In genomic region chr15:62496193-62496592, GRCm38 (mm10) we compare ENCODE assay signal across 8 mouse cellular contexts.
DNase-seq lines count a peak whose midpoint lies in the region; ATAC-seq and TF ChIP-seq lines count a peak whose summit lies in the region.

No protein-coding gene starts in this region.

- TF ChIP-seq CTCF in left cerebral cortex, adult 2 months (IDR thresholded peaks at IDR 0.05) = no peak

- ATAC-seq in forebrain, embryonic 16.5 days = peak; percentile 33; the same call in 1 of the 2 replicates
- peak; percentile 90 for ATAC-seq in midbrain, embryonic 15.5 days (replicated peaks)

- H3K4me1 ChIP-seq in forebrain, embryonic 16.5 days (replicated peaks; ENCODE audit: control insufficient read depth, insufficient read depth, low read length) = peaks cover 5% of the 10 kb centered on the region
- H3K4me1 ChIP-seq in midbrain, embryonic 15.5 days = peaks cover 8% of the 10 kb centered on the region

- H3K9me3 ChIP-seq in forebrain, embryonic 16.5 days (ENCODE audit: control insufficient read depth, low read length) = no peaks in the 10 kb centered on the region
- H3K9me3 ChIP-seq in midbrain, embryonic 15.5 days = no peaks in the 10 kb centered on the region

- 22% methylated on average over 4 of the region's 4 CpGs for WGBS in forebrain, embryonic 16.5 days
- 12% methylated on average over 4 of the region's 4 CpGs for WGBS in midbrain, embryonic 15.5 days

- no peak overlapping the region for H3K4me2 ChIP-seq in forebrain, embryonic 16.5 days (ENCODE audit: low read length)
- peak overlapping the region; percentile 1; the same call in 1 of the 2 replicates for H3K4me2 ChIP-seq in midbrain, embryonic 15.5 days

- no peak overlapping the region for H3K9ac ChIP-seq in forebrain, embryonic 16.5 days (replicated peaks; ENCODE audit: low read depth, low read length)
- no peak overlapping the region for H3K9ac ChIP-seq in midbrain, embryonic 15.5 days

- H3K27ac ChIP-seq in left cerebral cortex, adult 2 months = no peak overlapping the region
- H3K27ac ChIP-seq in forebrain, embryonic 16.5 days (ENCODE audit: low read length) = no peak overlapping the region
- peak overlapping the region; percentile 30; the same call in 1 of the 2 replicates for H3K27ac ChIP-seq in midbrain, embryonic 15.5 days

- DNase-seq in left cerebral cortex, postnatal 4 days = peak; percentile 52
- DNase-seq in left cerebral cortex, adult 2 months (ENCODE audit: extremely low spot score in 1 of 2, low spot score in 2 of 2) = no peak
- DNase-seq in adrenal gland, postnatal 25 days = peak; percentile 5
- no peak for DNase-seq in left cerebral cortex, adult 9 months (ENCODE audit: low spot score in 2 of 2)
- no peak for DNase-seq in c-Kit-positive CD71-positive TER-119-positive erythroid progenitor cells, embryonic 14.5 days (ENCODE audit: low spot score)
- DNase-seq in kidney, adult 18-20 months = no peak

- H3K4me3 ChIP-seq in left cerebral cortex, adult 2 months = no peak overlapping the region
- H3K4me3 ChIP-seq in forebrain, embryonic 16.5 days (replicated peaks; ENCODE audit: low read length) = no peak overlapping the region
- no peak overlapping the region for H3K4me3 ChIP-seq in midbrain, embryonic 15.5 days

- no peaks in the 10 kb centered on the region for H3K36me3 ChIP-seq in forebrain, embryonic 16.5 days (ENCODE audit: control insufficient read depth, insufficient read depth)
- H3K36me3 ChIP-seq in midbrain, embryonic 15.5 days (replicated peaks) = no peaks in the 10 kb centered on the region

- no peaks in the 10 kb centered on the region for H3K27me3 ChIP-seq in forebrain, embryonic 16.5 days (replicated peaks; ENCODE audit: control insufficient read depth, insufficient read depth, low read length)
- H3K27me3 ChIP-seq in midbrain, embryonic 15.5 days (replicated peaks) = no peaks in the 10 kb centered on the region

- intact Hi-C loops in left cerebral cortex, postnatal 4 days (cut with DNase I) = no loop called here
- intact Hi-C loops in left cerebral cortex, adult 2 months (cut with DNase I) = no loop called here

Comparison
In these comparisons a context has a peak if more than half of its experiments do, and no peak if none do; other contexts are left out.
1. DNase-seq: peak in left cerebral cortex, postnatal 4 days (single experiment) and adrenal gland, postnatal 25 days (single experiment); none in left cerebral cortex, adult 2 months (0 of 2), left cerebral cortex, adult 9 months (0 of 2), c-Kit-positive CD71-positive TER-119-positive erythroid progenitor cells, embryonic 14.5 days (single experiment) and kidney, adult 18-20 months (single experiment).